Mouse (Mus musculus): Measurements from ENCODE around the gene Adck1.
"Not testable (repeated sequence)": the region's sequence is repeated elsewhere in the genome, so short reads cannot be mapped to it uniquely, and the experiment has no call there.

The Adck1 gene

GRCm38 (mm10) chr12:88426926-88427325 is 66.6 kb downstream of the Adck1 start:
- no peak for DNase-seq (ENCODE audit: low spot score)

- no peak for DNase-seq (ENCODE audit: low spot score)
These were observed 68.4 kb downstream of the Adck1 start for GRCm38 (mm10) chr12:88428735-88429134.

- DNase-seq (ENCODE audit: low spot score): no peak
These were observed 71.9 kb downstream of the Adck1 start for GRCm38 (mm10) chr12:88432277-88432676.

GRCm38 (mm10) chr12:88433171-88433570 is 72.8 kb downstream of the Adck1 start:
- no peak for DNase-seq (ENCODE audit: low spot score)

GRCm38 (mm10) chr12:88436962-88437750 is 76.8 kb downstream of the Adck1 start:
- DNase-seq (ENCODE audit: low spot score): no peak

GRCm38 (mm10) chr12:88441922-88442809 is 81.8 kb downstream of the Adck1 start:
- DNase-seq (ENCODE audit: low spot score): no peak

GRCm38 (mm10) chr12:88444040-88444439 is 83.7 kb downstream of the Adck1 start:
- DNase-seq (ENCODE audit: low spot score): peak; percentile 29

GRCm38 (mm10) chr12:88445471-88445870 is 85.1 kb downstream of the Adck1 start:
- DNase-seq (ENCODE audit: low spot score): no peak

- DNase-seq (ENCODE audit: low spot score): no peak
These were observed 90.6 kb downstream of the Adck1 start for GRCm38 (mm10) chr12:88450658-88451563.

- peak; percentile 7 for DNase-seq (ENCODE audit: low spot score)
These were observed 94.5 kb downstream of the Adck1 start for GRCm38 (mm10) chr12:88454701-88455410.

GRCm38 (mm10) chr12:88457021-88457420 is 96.7 kb downstream of the Adck1 start:
- DNase-seq (ENCODE audit: low spot score): no peak

- DNase-seq (ENCODE audit: low spot score): no peak
These were observed 98.6 kb downstream of the Adck1 start for GRCm38 (mm10) chr12:88458936-88459335.

GRCm38 (mm10) chr12:88459461-88459860 is 99.1 kb downstream of the Adck1 start:
- DNase-seq (ENCODE audit: low spot score): no peak

- DNase-seq (ENCODE audit: low spot score): no peak
These were observed 100.7 kb downstream of the Adck1 start for GRCm38 (mm10) chr12:88461026-88461425.

GRCm38 (mm10) chr12:88463588-88464290 is 103.4 kb downstream of the Adck1 start:
- DNase-seq (ENCODE audit: low spot score): no peak

- no peak for DNase-seq (ENCODE audit: low spot score)
These were observed 106.4 kb downstream of the Adck1 start for GRCm38 (mm10) chr12:88466801-88467200.

GRCm38 (mm10) chr12:88467257-88467656 is 106.9 kb downstream of the Adck1 start:
- DNase-seq (ENCODE audit: low spot score): no peak

GRCm38 (mm10) chr12:88467935-88468465 is 107.6 kb downstream of the Adck1 start:
- no peak for DNase-seq (ENCODE audit: low spot score)

- DNase-seq (ENCODE audit: low spot score): no peak
These were observed 108.3 kb downstream of the Adck1 start for GRCm38 (mm10) chr12:88468691-88469090.

- DNase-seq (ENCODE audit: low spot score): not testable (repeated sequence)
These were observed 111.5 kb downstream of the Adck1 start for GRCm38 (mm10) chr12:88471884-88472283.

All from urinary bladder, postnatal 14 days (tissue).